8 mouse cellular contexts compared by ENCODE assay signal in genomic region chr4:63557124-63558059, GRCm38 (mm10). TPM values are rescaled to one million over a fixed set of nuclear protein-coding genes. Genes with fewer than 3 reads are reported as not detected.
DNase-seq lines count a peak whose midpoint lies in the region; ATAC-seq and TF ChIP-seq lines count a peak whose summit lies in the region.

No protein-coding gene starts in this region.

- peak overlapping the region; percentile 92 for H3K4me3 ChIP-seq in megakaryocyte, embryonic 14.5 days (replicated peaks)
- H3K4me3 ChIP-seq in cortical plate, adult 2 months (ENCODE audit: insufficient read depth, low read length), result peak overlapping the region; percentile 75; the same call in 1 of the 2 replicates
- H3K4me3 ChIP-seq in intestine, embryonic 14.5 days (ENCODE audit: low read depth, low read length), result no peak overlapping the region
- peak overlapping the region; percentile 71 for H3K4me3 ChIP-seq in liver, embryonic 15.5 days (replicated peaks)
- no peak overlapping the region for H3K4me3 ChIP-seq in stomach, postnatal 0 days (ENCODE audit: low read depth, low read length)

- WGBS in intestine, embryonic 14.5 days, result 31% methylated on average over 16 of the region's 16 CpGs
- 32% methylated on average over 16 of the region's 16 CpGs for WGBS in liver, embryonic 15.5 days (ENCODE audit: insufficient replicate concordance)
- 43% methylated on average over 16 of the region's 16 CpGs for WGBS in stomach, postnatal 0 days

- H3K9me3 ChIP-seq in megakaryocyte, embryonic 14.5 days, result no peaks in the 10 kb centered on the region
- H3K9me3 ChIP-seq in intestine, embryonic 14.5 days (ENCODE audit: control insufficient read depth, low read length), result no peaks in the 10 kb centered on the region
- H3K9me3 ChIP-seq in liver, embryonic 15.5 days (replicated peaks), result no peaks in the 10 kb centered on the region
- H3K9me3 ChIP-seq in stomach, postnatal 0 days (ENCODE audit: control insufficient read depth, low read length), result no peaks in the 10 kb centered on the region

- peaks cover 27% of the 10 kb centered on the region for H3K27me3 ChIP-seq in megakaryocyte, embryonic 14.5 days (replicated peaks)
- no peaks in the 10 kb centered on the region for H3K27me3 ChIP-seq in intestine, embryonic 14.5 days (replicated peaks; ENCODE audit: control insufficient read depth, insufficient read depth, low read length)
- H3K27me3 ChIP-seq in liver, embryonic 15.5 days, result no peaks in the 10 kb centered on the region
- no peaks in the 10 kb centered on the region for H3K27me3 ChIP-seq in stomach, postnatal 0 days (ENCODE audit: control insufficient read depth, insufficient read depth, low read length)

- peaks cover 58% of the 10 kb centered on the region for H3K4me1 ChIP-seq in megakaryocyte, embryonic 14.5 days
- peaks cover 5% of the 10 kb centered on the region for H3K4me1 ChIP-seq in cortical plate, adult 2 months (ENCODE audit: control insufficient read depth, insufficient read depth, low read length)
- H3K4me1 ChIP-seq in intestine, embryonic 14.5 days (replicated peaks; ENCODE audit: control insufficient read depth, insufficient read depth, low read length), result peaks cover 40% of the 10 kb centered on the region
- H3K4me1 ChIP-seq in liver, embryonic 15.5 days (replicated peaks), result peaks cover 79% of the 10 kb centered on the region
- H3K4me1 ChIP-seq in stomach, postnatal 0 days (replicated peaks; ENCODE audit: control insufficient read depth, insufficient read depth), result peaks cover 12% of the 10 kb centered on the region

- no peak overlapping the region; the same call in 1 of the 2 replicates for H3K9ac ChIP-seq in intestine, embryonic 14.5 days (ENCODE audit: low read length)
- peak overlapping the region; percentile 74; the same call in 1 of the 2 replicates for H3K9ac ChIP-seq in liver, embryonic 15.5 days
- no peak overlapping the region; the same call in 1 of the 2 replicates for H3K9ac ChIP-seq in stomach, postnatal 0 days (ENCODE audit: low read length)

- peaks cover 44% of the 10 kb centered on the region for H3K36me3 ChIP-seq in megakaryocyte, embryonic 14.5 days (replicated peaks; ENCODE audit: low read length)
- H3K36me3 ChIP-seq in intestine, embryonic 14.5 days (ENCODE audit: control insufficient read depth, insufficient read depth, low read length), result peaks cover 14% of the 10 kb centered on the region
- H3K36me3 ChIP-seq in liver, embryonic 15.5 days (replicated peaks), result peaks cover 6% of the 10 kb centered on the region
- no peaks in the 10 kb centered on the region for H3K36me3 ChIP-seq in stomach, postnatal 0 days (ENCODE audit: control insufficient read depth, insufficient read depth, low read length)

- H3K27ac ChIP-seq in cortical plate, adult 2 months (ENCODE audit: insufficient read depth, low read length), result no peak overlapping the region
- no peak overlapping the region for H3K27ac ChIP-seq in intestine, embryonic 14.5 days (ENCODE audit: low read depth)
- H3K27ac ChIP-seq in liver, embryonic 15.5 days (replicated peaks), result peak overlapping the region; percentile 79
- H3K27ac ChIP-seq in stomach, postnatal 0 days (replicated peaks), result 0 out of 2 replicates have a peak overlapping the region, but pooled peaks have one; percentile 8

- no peak for ATAC-seq in megakaryocyte, adult 5-6 weeks (ENCODE audit: poor library complexity, severe bottlenecking)
- no peak for ATAC-seq in intestine, embryonic 14.5 days (replicated peaks; ENCODE audit: low FRiP score, low TSS enrichment, low read depth)
- no peak for ATAC-seq in liver, embryonic 15.5 days (ENCODE audit: insufficient read depth)
- ATAC-seq in stomach, postnatal 0 days (ENCODE audit: low FRiP score, low TSS enrichment), result no peak

- H3K4me2 ChIP-seq in intestine, embryonic 14.5 days (ENCODE audit: low read length), result peak overlapping the region; percentile 83
- peak overlapping the region; percentile 93 for H3K4me2 ChIP-seq in liver, embryonic 15.5 days
- peak overlapping the region; percentile 90; the same call in 1 of the 2 replicates for H3K4me2 ChIP-seq in stomach, postnatal 0 days (replicated peaks; ENCODE audit: low read depth)

- DNase-seq in intestine, embryonic 14.5 days (ENCODE audit: low spot score), result peak; percentile 62
- no peak for DNase-seq in stomach, postnatal 0 days (ENCODE audit: low spot score)
- no peak for DNase-seq in cerebellum, adult 8-10 months
- DNase-seq in retina, postnatal 1 day, result no peak

- TF ChIP-seq CTCF in cortical plate, adult 2 months (IDR thresholded peaks at IDR 0.05; ENCODE audit: extremely low read depth, insufficient read depth, low read length), result no peak
- TF ChIP-seq CTCF in stomach, postnatal 0 days (IDR thresholded peaks at IDR 0.05; ENCODE audit: low read depth), result no peak

- TF ChIP-seq POLR2A in cortical plate, adult 2 months (IDR thresholded peaks at IDR 0.05; ENCODE audit: extremely low read depth, insufficient read depth, low read length), result no peak

- TF ChIP-seq EP300 in stomach, postnatal 0 days (optimal IDR thresholded peaks at IDR 0.05), result no peak

RNA-seq across cellular contexts. Expression of gene Tmem268, which starts 1.2 kb away (rescaled TPM):
- 0.66 TPM in 1 of 2 replicates, not detected in the other for polyA plus RNA-seq in megakaryocyte, embryonic 14.5 days (2012; ENCODE audit: insufficient read depth, low replicate concordance)
- 22.4 and 24.3 TPM in 2 replicates for total RNA-seq in megakaryocyte, adult 5-6 weeks (2015)
- total RNA-seq in megakaryocyte, adult 5-6 weeks (2017), result 43.5 and 58.0 TPM in 2 replicates
- 11.4 and 13.9 TPM in 2 replicates for polyA plus RNA-seq in cortical plate, adult 2 months (2012; rRNA removed)
- polyA plus RNA-seq in intestine, embryonic 14.5 days (2014; fragmentation: Nextera tagmentation; extraction: Ambion mirVana), result 11.3 and 11.9 TPM in 2 replicates
- 9.6 and 11.7 TPM in 2 replicates for polyA plus RNA-seq in liver, embryonic 15.5 days (2015; fragmentation: Nextera tagmentation; extraction: Ambion mirVana)
- polyA plus RNA-seq in stomach, postnatal 0 days (2015; fragmentation: Nextera tagmentation; extraction: Ambion mirVana), result 4.3 and 4.9 TPM in 2 replicates

RNA-seq across cellular contexts. Expression of gene Atp6v1g1, which starts 12.8 kb away (rescaled TPM):
- 12.2 and 191 TPM in 2 replicates for polyA plus RNA-seq in megakaryocyte, embryonic 14.5 days (2012; ENCODE audit: insufficient read depth, low replicate concordance)
- total RNA-seq in megakaryocyte, adult 5-6 weeks (2015), result 197 and 229 TPM in 2 replicates
- 111 and 159 TPM in 2 replicates for total RNA-seq in megakaryocyte, adult 5-6 weeks (2017)
- 123 and 124 TPM in 2 replicates for polyA plus RNA-seq in cortical plate, adult 2 months (2012; rRNA removed)
- 264 and 277 TPM in 2 replicates for polyA plus RNA-seq in intestine, embryonic 14.5 days (2014; fragmentation: Nextera tagmentation; extraction: Ambion mirVana)
- polyA plus RNA-seq in liver, embryonic 15.5 days (2015; fragmentation: Nextera tagmentation; extraction: Ambion mirVana), result 125 and 128 TPM in 2 replicates
- 221 and 234 TPM in 2 replicates for polyA plus RNA-seq in stomach, postnatal 0 days (2015; fragmentation: Nextera tagmentation; extraction: Ambion mirVana)

RNA-seq across cellular contexts. Expression of gene Gm11213, which starts 47.7 kb away (rescaled TPM):
- not detected in 2 replicates for polyA plus RNA-seq in megakaryocyte, embryonic 14.5 days (2012; ENCODE audit: insufficient read depth, low replicate concordance)
- total RNA-seq in megakaryocyte, adult 5-6 weeks (2015), result not detected in 2 replicates
- total RNA-seq in megakaryocyte, adult 5-6 weeks (2017), result not detected in 2 replicates
- not detected in 2 replicates for polyA plus RNA-seq in cortical plate, adult 2 months (2012; rRNA removed)
- not detected in 2 replicates for polyA plus RNA-seq in intestine, embryonic 14.5 days (2014; fragmentation: Nextera tagmentation; extraction: Ambion mirVana)
- not detected in 2 replicates for polyA plus RNA-seq in liver, embryonic 15.5 days (2015; fragmentation: Nextera tagmentation; extraction: Ambion mirVana)
- not detected in 2 replicates for polyA plus RNA-seq in stomach, postnatal 0 days (2015; fragmentation: Nextera tagmentation; extraction: Ambion mirVana)

Comparison
In these comparisons a context has a peak if more than half of its experiments do, and no peak if none do; other contexts are left out.
1. H3K4me3 ChIP-seq: peak in megakaryocyte, embryonic 14.5 days (single experiment), cortical plate, adult 2 months (single experiment) and liver, embryonic 15.5 days (single experiment); none in intestine, embryonic 14.5 days (single experiment) and stomach, postnatal 0 days (single experiment).
2. H3K27ac ChIP-seq: peak in liver, embryonic 15.5 days (single experiment) and stomach, postnatal 0 days (single experiment); none in cortical plate, adult 2 months (single experiment) and intestine, embryonic 14.5 days (single experiment).
3. Peak in every context shown above with its lines, with median percentiles within 50 percentile points of each other: H3K4me2 ChIP-seq.